Mouse (Mus musculus) neural tube, embryonic 13.5 days (tissue): ENCODE data around the gene Camk1d. TPM values are rescaled to one million over a fixed set of nuclear protein-coding genes. Genes with fewer than 3 reads are reported as not detected.
A peak's percentile ranks its signal among the peaks of the same experiment; 100 is the strongest.

Experiments
- ATAC-seq: fragments of 200-750 bp; cut with Nextera tagmentation; 2 replicates; pipeline ENCODE4 v1.8.0; 2017; ENCODE audit warnings: low read depth, mild to moderate bottlenecking, moderate TSS enrichment, moderate library complexity
- H3K27ac ChIP-seq: fragments of 300-500 bp; sonication (generic); replicated peaks from 2 replicates; pipeline ENCODE4 v1.5.1; 2015; ENCODE audit warnings: moderate library complexity, mild to moderate bottlenecking, inconsistent platforms
- H3K27me3 ChIP-seq: fragments of 300-500 bp; sonication (generic); 2 replicates; pipeline ENCODE4 v1.6.1; 2015; ENCODE audit warnings: mild to moderate bottlenecking, inconsistent platforms
- H3K36me3 ChIP-seq: fragments of 300-500 bp; sonication (generic); 2 replicates; pipeline ENCODE4 v1.6.1; 2015; ENCODE audit warnings: mild to moderate bottlenecking, inconsistent platforms
- H3K4me1 ChIP-seq: fragments of 300-500 bp; sonication (generic); replicated peaks from 2 replicates; pipeline ENCODE4 v1.6.1; 2015; ENCODE audit warnings: inconsistent platforms
- H3K4me2 ChIP-seq: fragments of 300-500 bp; sonication (generic); 2 replicates; pipeline ENCODE4 v1.6.1; 2015; ENCODE audit warnings: inconsistent platforms, mild to moderate bottlenecking, moderate library complexity
- H3K4me3 ChIP-seq: fragments of 300-500 bp; sonication (generic); 2 replicates; pipeline ENCODE4 v1.5.1; 2015; ENCODE audit warnings: mild to moderate bottlenecking, inconsistent platforms
- H3K9ac ChIP-seq: fragments of 300-500 bp; sonication (generic); 2 replicates; pipeline ENCODE4 v1.6.1; 2015; ENCODE audit warnings: moderate library complexity, mild to moderate bottlenecking, inconsistent platforms
- H3K9me3 ChIP-seq: fragments of 300-500 bp; sonication (generic); 2 replicates; pipeline ENCODE4 v1.6.1; 2016; ENCODE audit warnings: inconsistent platforms
- WGBS: fragments of 180-500 bp; shearing (Covaris S2); methylation state at CpG from one replicate; pipeline ENCODE4 v1.1.7; 2015; 5-methylcytosine and 5-hydroxymethylcytosine counted together
- polyA plus RNA-seq: library from polyadenylated mRNA; unstranded; fragments of >200 nt; fragmentation: Nextera tagmentation; extraction: Ambion mirVana; gene quantifications from 2 replicates; pipeline ENCODE4 v1.2.1, GENCODE M21; 2015

The Camk1d gene
- 4.0 and 4.6 TPM in 2 replicates for polyA plus RNA-seq

DNA sequence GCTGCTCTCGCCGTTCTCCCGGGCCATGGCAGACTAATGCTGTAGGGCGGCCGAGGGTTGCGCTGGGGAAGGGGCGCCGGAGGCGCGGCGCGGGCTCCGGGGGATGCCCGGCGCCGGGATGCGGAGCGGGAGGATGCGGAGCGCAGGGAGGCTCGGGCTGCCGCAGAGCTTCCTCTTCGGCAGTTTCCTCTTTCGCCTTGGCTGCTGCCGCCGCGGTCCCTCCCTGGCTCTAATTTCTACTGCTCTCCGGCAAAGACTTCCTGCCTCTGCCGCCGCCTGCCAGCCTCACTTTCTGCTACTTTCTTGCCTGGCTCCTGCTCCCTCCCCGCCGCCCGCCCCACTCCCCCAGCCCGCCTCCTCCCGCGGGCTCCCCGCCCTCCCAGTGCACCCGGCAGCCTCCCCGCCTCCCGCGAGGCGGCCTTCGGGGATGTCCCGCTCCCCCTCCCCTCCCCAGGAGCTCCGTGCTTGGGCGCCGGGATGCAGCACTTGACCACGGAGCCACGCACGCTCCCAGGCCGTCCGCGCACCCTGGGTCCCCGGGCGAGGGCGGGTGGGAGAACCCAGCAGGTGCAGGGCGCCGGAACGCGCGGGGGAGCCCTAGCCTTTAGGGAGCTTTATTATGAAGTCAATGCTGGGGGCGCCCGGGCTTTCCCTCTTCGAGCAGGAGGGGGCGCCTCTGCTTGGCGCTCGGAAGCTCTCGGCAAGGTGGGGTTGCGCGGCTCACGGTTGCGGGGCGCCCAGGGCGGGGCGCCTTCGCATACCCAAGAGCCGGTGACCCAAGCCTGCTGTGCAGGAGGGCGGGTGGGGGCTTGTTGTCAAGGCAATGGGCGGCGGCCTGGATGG is at the start of gene Camk1d:
Camk1d (minus strand) TSS at position 305 of the 843 bp plus-strand sequence.
- peak within 1 kb of the TSS; percentile 98 for H3K4me2 ChIP-seq
- peak within 1 kb of the TSS; percentile 81 for H3K9ac ChIP-seq
- peak within 1 kb of the TSS; percentile 71 for H3K4me3 ChIP-seq
- 0 out of 2 replicates have a peak, but pooled peaks cover 4% of the 10 kb centered on the region for H3K9me3 ChIP-seq
- WGBS = under 1% methylated on average over 72 of the region's 80 CpGs
- H3K36me3 ChIP-seq = no peaks in the 10 kb centered on the region
- ATAC-seq = peak; percentile 90
- H3K27ac ChIP-seq = peak within 1 kb of the TSS; percentile 78
- H3K27me3 ChIP-seq = peaks cover 19% of the 10 kb centered on the region
- peaks cover 30% of the 10 kb centered on the region for H3K4me1 ChIP-seq

DNA sequence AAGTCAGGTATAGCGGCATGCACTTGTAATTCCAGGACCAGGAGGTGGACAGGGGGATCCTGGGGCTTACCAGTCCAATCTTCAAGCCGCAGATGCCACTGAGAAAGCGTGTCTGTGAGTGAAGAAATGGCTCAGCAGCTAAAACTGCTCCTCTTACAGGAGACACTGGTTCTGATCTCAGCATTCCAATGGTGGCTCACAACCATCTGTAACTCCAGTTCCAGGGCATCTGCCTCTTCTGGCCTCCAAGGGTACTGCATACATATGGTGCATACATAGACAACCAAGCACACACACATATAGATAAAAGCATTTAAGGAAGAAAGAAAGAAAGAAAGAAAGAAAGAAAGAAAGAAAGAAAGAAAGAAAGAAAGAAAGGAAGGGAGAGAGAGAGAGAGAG is 47.7 kb upstream of the Camk1d start:
- H3K27me3 ChIP-seq = no peaks in the 10 kb centered on the region
- no peak overlapping the region for H3K9ac ChIP-seq
- 97% methylated on average over 3 of the region's 3 CpGs for WGBS
- H3K4me3 ChIP-seq = no peak overlapping the region
- no peak overlapping the region for H3K27ac ChIP-seq
- no peaks in the 10 kb centered on the region for H3K36me3 ChIP-seq
- H3K4me1 ChIP-seq = no peaks in the 10 kb centered on the region
- H3K9me3 ChIP-seq = no peaks in the 10 kb centered on the region
- H3K4me2 ChIP-seq = no peak overlapping the region
- no peak for ATAC-seq

DNA sequence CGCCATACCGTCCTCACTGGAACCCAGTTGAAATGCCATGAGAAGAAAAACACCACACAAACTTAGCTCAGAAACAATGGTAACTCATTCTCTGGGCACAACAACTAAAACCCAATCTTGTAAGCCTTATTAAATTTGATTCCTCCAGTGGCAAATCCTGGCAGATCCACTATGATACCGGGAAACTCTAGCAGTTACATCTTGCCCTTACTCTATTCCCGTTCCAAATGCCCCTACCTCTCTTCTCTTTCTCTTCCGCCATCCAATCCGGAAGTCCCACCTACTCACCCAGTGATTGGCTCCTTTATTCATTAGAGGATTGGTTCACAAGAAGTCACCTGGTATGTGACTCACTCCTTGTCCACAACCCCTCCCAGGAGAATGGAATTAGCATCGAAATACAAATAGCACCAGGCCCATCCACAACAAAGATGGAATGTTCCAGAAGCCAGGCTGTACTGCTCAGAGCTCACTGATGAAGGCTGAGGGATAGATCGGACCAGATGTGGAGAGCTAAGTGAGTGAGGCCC is 46.2 kb upstream of the Camk1d start:
- Histone ChIP-seq H3K4me3 (no peak overlapping the region), H3K36me3 (no peaks in the 10 kb centered on the region), H3K9me3 (no peaks in the 10 kb centered on the region), H3K27me3 (no peaks in the 10 kb centered on the region), H3K4me1 (no peaks in the 10 kb centered on the region), H3K4me2 (no peak overlapping the region), H3K9ac (no peak overlapping the region), H3K27ac (no peak overlapping the region)
- no peak for ATAC-seq
- WGBS = 92% methylated on average over 8 of the region's 8 CpGs

DNA sequence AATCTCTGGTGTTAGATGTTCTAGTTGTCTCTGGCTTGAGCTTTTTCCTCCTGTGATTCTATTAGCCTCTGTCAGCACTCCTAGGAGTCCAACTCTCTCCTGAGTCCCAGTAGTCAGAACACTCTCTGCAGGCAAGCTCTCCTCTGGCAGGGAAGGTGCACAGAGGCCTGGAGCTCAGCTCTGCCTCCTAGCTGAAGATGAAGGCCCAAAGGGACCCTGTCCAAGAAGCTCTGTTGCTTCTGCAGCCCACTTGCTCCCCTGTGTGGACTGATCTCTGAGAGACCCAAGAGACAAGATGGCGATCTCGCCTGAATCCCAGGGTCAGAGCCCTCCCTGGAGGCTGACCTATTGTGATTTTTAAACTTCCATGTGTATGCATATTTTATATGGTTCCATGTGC is 44.3 kb upstream of the Camk1d start:
- no peaks in the 10 kb centered on the region for H3K36me3 ChIP-seq
- H3K4me2 ChIP-seq = no peak overlapping the region
- H3K9ac ChIP-seq = no peak overlapping the region
- no peak overlapping the region for H3K4me3 ChIP-seq
- WGBS = 92% methylated on average over 2 of the region's 2 CpGs
- H3K27ac ChIP-seq = no peak overlapping the region
- H3K4me1 ChIP-seq = no peaks in the 10 kb centered on the region
- ATAC-seq = no peak
- no peaks in the 10 kb centered on the region for H3K9me3 ChIP-seq
- H3K27me3 ChIP-seq = no peaks in the 10 kb centered on the region

DNA sequence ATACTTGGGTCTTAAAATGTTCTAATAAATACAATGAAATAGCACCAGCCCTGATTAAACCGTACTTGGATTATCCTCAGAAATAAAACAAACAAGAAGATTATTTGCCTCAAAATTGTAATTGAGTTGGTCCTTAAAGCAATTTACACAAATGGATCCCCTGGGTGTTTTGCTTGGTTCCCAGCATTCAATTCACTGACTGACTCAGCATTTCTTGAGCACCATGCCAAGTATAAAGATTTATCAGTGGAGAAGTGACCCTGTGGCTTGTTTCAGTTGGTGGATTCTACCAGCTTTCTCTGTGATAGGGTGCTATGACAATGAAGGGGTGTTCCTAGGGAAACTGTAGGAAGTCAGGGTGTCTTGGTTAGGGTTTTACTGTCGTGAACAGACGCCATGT is 36.6 kb upstream of the Camk1d start:
- ATAC-seq = no peak
- Histone ChIP-seq H3K9ac (no peak overlapping the region), H3K4me2 (no peak overlapping the region), H3K36me3 (no peaks in the 10 kb centered on the region), H3K9me3 (no peaks in the 10 kb centered on the region), H3K4me3 (no peak overlapping the region), H3K27ac (no peak overlapping the region), H3K4me1 (no peaks in the 10 kb centered on the region), H3K27me3 (no peaks in the 10 kb centered on the region)
- WGBS = 84% methylated on average over 3 of the region's 3 CpGs

DNA sequence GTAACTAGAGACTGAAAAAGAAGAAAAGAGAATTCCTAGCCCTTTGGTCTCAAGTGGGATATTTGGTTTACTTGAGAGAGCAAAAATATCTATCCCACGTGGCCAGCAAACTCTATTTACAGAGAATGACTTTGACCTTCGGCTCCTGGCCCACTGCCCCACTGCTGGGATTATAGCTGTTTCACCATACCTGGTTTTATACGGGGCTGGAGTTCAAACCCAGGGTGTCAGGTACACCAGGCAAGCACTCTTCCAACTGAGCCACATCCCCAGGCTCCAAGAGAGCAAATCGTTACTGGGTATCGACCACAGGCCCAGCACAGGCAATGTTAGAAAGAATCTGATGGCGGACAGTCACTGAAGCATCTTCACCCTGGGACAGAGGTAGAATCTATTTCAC is 34.9 kb upstream of the Camk1d start:
- 84% methylated on average over 6 of the region's 6 CpGs for WGBS
- Histone ChIP-seq H3K4me3 (no peak overlapping the region), H3K4me1 (no peaks in the 10 kb centered on the region), H3K27me3 (no peaks in the 10 kb centered on the region), H3K27ac (no peak overlapping the region), H3K9me3 (no peaks in the 10 kb centered on the region), H3K4me2 (no peak overlapping the region), H3K9ac (no peak overlapping the region), H3K36me3 (no peaks in the 10 kb centered on the region)
- ATAC-seq = no peak

DNA sequence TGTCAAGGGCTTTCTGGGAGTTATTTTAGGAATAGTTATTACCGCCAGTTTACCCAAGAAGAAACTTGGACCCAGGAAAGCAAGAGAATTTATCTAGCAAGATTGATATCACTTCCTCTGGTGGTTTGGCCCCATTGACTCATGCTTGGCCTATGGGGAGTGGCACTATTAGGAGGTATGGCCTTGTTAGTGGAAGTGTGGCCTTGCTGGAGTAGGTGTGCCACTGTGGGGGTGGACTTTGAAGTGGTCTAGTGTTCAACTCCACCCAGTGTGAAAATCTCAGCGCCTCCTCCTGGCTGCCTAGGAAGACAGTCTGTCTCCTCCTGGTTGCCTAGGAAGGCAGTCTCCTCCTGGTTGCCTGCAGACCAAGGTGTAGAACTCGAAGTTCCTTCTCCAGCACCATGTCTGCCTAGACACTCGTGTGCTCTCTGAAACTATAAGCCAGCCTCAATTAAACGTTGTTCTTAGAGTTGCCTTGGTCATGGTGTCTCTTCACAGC is 33.3 kb upstream of the Camk1d start:
- H3K4me2 ChIP-seq = no peak overlapping the region
- H3K9me3 ChIP-seq = peaks cover 1% of the 10 kb centered on the region; the same call in 1 of the 2 replicates
- no peaks in the 10 kb centered on the region for H3K36me3 ChIP-seq
- H3K27me3 ChIP-seq = no peaks in the 10 kb centered on the region
- no peak overlapping the region for H3K27ac ChIP-seq
- 82% methylated on average over 5 of the region's 5 CpGs for WGBS
- H3K9ac ChIP-seq = no peak overlapping the region
- ATAC-seq = no peak
- H3K4me3 ChIP-seq = no peak overlapping the region
- H3K4me1 ChIP-seq = no peaks in the 10 kb centered on the region

DNA sequence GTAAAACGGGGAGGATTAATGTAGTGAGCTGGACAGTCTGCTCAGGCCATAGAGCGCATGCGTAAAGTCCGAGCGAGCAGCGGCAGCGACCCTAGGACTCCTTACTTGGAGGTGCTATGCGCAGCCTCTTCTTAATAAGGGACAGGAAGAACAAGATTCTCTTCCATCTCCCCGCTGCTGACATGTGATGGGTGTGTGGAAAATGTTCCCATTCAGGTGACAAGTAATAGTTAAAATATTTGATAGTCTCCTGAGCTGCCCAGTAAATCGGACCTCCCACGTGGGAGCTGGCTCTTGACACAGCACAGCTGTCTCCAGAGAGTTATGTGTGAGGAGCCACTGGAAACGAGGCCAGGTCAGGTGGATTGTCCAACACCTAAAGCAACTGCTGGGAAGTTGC is 32.2 kb upstream of the Camk1d start:
- Histone ChIP-seq H3K4me3 (no peak overlapping the region), H3K27me3 (no peaks in the 10 kb centered on the region), H3K27ac (no peak overlapping the region), H3K4me1 (no peaks in the 10 kb centered on the region), H3K4me2 (no peak overlapping the region), H3K9me3 (peaks cover 3% of the 10 kb centered on the region; the same call in 1 of the 2 replicates), H3K9ac (no peak overlapping the region), H3K36me3 (no peaks in the 10 kb centered on the region)
- 80% methylated on average over 12 of the region's 12 CpGs for WGBS
- no peak for ATAC-seq

DNA sequence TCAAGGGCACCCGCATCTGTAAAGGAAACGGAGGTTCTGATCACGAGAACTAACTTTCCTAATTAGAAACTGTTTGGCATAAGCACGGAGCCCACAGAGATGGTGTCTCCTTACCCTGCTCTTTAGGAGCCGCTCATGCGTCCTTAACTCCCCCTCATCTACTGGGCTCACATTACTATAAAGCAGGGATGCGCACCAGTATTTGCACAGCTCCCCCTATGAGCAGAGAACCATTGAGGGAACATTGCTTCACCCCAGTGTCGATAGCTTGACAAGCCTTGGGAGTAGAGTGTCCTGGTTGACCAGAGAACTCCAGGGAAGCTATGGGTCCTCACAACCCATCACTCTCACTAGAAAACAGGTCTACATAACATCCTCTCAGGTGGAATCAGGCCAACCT is 29.6 kb upstream of the Camk1d start:
- Histone ChIP-seq H3K27ac (no peak overlapping the region), H3K4me1 (no peaks in the 10 kb centered on the region), H3K4me2 (no peak overlapping the region), H3K4me3 (no peak overlapping the region), H3K9ac (no peak overlapping the region), H3K27me3 (no peaks in the 10 kb centered on the region), H3K36me3 (no peaks in the 10 kb centered on the region), H3K9me3 (peaks cover 3% of the 10 kb centered on the region; the same call in 1 of the 2 replicates)
- no peak for ATAC-seq
- WGBS = 88% methylated on average over 8 of the region's 8 CpGs

DNA sequence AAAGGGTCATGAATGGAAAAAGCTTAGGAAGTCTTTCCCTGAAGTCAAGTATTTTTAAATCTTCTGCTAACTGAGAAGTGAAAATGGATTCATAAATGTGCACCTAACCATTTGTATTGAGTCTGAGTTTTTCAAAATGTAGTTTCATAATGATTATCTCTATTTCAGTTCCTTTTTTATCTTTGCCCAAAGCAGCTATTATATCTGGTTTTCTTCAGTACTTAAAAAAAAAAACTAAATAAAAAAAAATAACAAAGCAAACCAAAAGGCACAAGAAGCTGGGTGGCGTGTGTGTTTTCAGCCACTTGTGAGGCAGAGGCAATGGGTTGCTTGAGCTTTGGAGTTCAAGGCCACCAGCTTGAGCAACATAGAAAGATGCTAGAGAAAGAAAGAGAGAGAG is 26.6 kb upstream of the Camk1d start:
- Histone ChIP-seq H3K9me3 (peaks cover 3% of the 10 kb centered on the region; the same call in 1 of the 2 replicates), H3K4me2 (no peak overlapping the region), H3K27ac (no peak overlapping the region), H3K27me3 (no peaks in the 10 kb centered on the region), H3K36me3 (no peaks in the 10 kb centered on the region), H3K4me1 (peaks cover 5% of the 10 kb centered on the region), H3K9ac (no peak overlapping the region), H3K4me3 (no peak overlapping the region)
- no peak for ATAC-seq
- 85% methylated on average over 1 of the region's 1 CpGs for WGBS

DNA sequence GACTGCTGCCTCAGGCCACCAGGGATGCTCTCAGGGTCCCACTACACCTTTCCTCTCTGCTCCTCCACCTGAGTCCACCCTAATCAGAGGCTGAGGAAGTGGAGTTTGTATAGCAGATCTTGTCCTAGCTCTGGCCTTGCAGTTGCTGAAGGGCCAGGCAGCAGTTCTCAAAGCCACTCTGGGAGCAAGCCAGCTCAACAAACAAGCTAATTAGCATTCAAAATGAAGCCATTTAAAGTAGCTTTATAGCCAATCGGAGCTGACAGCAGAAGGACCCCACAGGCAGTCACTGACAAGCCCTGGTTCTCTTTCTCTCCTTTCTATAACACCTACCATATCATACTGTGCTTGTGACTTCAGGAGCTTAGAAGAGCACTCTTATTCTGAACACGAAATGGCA is 21.6 kb upstream of the Camk1d start:
- 22% methylated on average over 2 of the region's 2 CpGs for WGBS
- peak; percentile 47; the same call in 1 of the 2 replicates for ATAC-seq
- H3K4me3 ChIP-seq = no peak overlapping the region

DNA sequence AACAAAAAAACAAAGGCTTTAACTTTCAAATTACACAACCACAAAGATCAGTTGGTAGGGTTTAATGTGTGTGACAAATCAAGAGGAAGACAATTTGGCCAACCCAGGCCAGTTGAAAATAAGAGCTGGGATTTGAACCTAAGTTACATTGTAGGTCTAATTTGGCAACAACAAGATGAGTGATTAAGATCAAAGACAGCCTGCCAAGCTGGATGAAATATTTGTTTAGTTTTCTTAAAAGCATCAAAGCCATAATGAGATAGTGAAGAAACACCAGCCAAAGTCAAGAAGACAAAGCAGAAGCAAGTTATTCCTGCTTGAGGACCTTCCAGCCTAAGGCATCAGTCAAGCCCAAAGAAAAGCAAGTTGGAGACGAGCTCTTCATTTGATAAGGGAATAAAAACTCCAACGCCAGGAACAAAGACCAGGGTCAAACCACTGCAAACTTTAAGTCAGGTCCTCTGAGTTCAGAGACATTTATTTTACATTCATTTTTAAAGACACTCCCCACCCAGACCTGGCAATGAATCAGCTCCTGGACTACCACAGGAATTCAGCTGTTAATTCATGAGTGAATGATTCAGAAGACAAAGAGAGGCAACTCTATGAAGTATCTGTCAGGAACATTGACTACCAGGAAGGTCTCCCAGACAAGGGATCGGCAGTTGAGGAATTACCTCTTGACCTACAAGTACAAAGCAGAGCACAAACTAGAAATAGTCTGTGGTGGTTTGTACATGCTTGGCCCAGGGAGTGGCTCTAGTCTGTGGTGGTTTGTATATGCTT is 19.2 kb upstream of the Camk1d start:
- H3K27ac ChIP-seq = no peak overlapping the region
- no peak overlapping the region for H3K4me2 ChIP-seq
- H3K4me1 ChIP-seq = peaks cover 22% of the 10 kb centered on the region
- no peak for ATAC-seq
- H3K36me3 ChIP-seq = no peaks in the 10 kb centered on the region
- 73% methylated on average over 3 of the region's 3 CpGs for WGBS
- H3K9me3 ChIP-seq = no peaks in the 10 kb centered on the region
- no peak overlapping the region for H3K4me3 ChIP-seq
- no peak overlapping the region for H3K9ac ChIP-seq
- H3K27me3 ChIP-seq = no peaks in the 10 kb centered on the region

More for the DNA sequence above, 21.6 kb upstream of the Camk1d start:
- no peak overlapping the region for H3K4me2 ChIP-seq
- H3K9ac ChIP-seq = no peak overlapping the region
- no peaks in the 10 kb centered on the region for H3K36me3 ChIP-seq
- H3K27me3 ChIP-seq = no peaks in the 10 kb centered on the region
- H3K4me1 ChIP-seq = peaks cover 12% of the 10 kb centered on the region
- no peaks in the 10 kb centered on the region for H3K9me3 ChIP-seq
- no peak overlapping the region for H3K27ac ChIP-seq
